Mouse (Mus musculus) testis, postnatal 10 days (tissue): Measurements from ENCODE around the gene Sema4d.

Experiments used
- DNase-seq: peaks from one replicate; pipeline ENCODE4 v3.0.0; 2021; ENCODE audit warnings: low spot score

The Sema4d gene

DNA sequence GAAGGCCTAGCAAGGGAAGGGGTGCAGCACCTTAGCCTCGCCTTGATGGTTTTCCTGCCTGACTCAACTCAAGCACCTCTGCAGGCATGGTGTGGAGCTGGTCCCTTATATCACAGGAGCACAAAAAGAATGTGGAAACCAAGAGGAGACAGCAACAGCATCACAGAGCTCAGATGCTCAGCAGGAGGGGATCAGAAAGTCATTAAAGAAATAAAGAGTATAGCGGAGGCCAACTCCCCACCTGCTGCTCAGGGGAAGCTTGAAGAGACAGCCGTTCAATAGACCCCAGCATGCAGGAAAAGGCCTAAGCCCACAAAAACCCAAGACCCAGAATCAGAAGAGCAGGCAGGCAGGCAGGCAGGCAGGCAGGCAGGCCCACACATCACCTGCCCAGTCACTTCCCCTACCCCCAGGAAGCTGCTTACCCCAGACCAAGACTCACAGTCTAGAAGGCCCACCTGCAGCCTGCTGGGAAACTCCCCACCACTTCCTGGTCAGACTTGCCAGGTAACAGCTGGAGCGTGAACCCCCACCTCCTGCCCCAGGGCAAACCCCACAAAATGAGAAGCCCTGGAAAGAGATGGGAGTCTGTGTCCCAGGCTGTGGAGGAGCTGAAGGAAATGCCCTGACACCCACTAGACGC lies 39.6 kb downstream of the Sema4d start:
- no peak for DNase-seq

DNA sequence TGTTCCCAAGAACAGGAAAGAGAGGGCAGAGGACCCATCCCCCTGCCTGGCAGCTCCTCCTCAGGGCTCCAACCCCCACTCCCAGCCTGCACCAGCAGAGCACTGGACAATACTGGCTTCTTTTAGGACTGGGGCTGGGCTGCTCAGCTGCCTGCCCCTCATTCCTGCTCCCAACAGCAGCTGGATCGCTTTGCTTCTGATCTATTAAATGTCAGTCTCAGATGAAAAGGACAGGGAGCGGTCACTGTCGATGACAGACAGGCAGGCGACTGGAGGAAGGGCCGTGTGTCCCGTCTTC lies 40.4 kb downstream of the Sema4d start:
- DNase-seq, result no peak

- DNase-seq, result no peak
Observed at GRCm38 (mm10) chr13:51752346-51753167, 41.0 kb downstream of the Sema4d start.

DNA sequence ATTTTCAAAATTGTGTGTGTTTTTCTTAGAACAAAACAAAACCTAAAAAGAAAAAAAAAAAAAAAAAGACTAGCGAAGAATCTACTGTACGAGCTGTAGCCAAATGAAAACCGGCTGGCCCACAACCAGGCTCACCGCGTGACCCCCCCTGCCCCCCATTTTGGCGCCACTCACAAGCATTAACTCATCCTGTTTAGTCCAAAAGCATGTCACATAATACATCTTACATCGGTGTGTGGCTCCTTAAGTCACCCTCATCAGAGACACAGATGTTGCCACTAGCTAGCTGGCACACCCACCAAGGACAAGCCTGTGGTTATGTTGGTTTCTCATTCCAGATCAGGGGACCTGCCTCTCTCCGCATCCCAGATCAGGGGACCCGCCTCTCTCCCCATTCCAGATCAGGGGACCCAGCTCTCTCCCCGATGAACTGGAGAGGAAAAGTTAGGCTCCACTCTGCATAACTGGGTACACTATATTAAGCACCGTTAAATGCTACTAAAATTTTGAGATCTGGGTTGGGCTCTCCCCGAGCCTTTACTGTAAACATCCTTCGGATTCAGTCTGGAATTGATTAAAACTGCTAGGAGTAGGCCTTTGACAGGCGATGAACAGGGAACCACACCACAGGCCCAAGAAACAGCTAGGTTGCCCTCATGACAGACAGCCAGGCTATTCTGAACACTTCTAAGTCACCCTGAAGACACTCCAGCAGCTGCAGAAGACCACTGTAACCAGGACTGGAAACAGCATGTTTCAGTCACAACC lies 43.8 kb downstream of the Sema4d start:
- DNase-seq, result no peak

DNA sequence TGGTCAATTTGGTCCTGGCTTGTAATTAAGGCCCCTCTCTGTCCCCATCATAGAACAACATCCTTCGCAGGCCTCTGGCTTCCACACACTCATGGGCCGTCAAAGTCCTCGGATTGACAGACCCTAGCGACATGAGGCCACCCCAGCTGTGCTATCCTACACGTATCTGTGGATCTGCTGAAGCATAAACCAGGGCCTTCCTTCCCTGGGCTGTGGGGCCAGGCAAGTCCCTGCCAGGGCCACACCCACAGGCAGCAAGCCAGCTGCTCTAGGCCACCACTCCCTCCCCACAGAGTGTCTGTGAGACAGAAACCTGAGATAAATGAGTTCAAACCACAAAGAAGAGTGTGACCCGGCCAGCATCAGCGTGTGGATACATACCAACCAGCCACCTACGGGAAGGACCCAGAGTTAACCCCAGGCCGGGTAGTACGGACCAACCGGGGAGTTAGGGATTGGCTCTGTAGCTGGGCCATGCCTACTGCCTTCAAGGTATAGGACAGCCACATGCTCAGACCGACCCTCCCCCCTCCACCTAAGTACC lies 45.5 kb downstream of the Sema4d start:
- peak; percentile 63 for DNase-seq

- no peak for DNase-seq
Observed at GRCm38 (mm10) chr13:51747069-51747468, 46.5 kb downstream of the Sema4d start.

- no peak for DNase-seq
Observed at GRCm38 (mm10) chr13:51745862-51746261, 47.7 kb downstream of the Sema4d start.

DNA sequence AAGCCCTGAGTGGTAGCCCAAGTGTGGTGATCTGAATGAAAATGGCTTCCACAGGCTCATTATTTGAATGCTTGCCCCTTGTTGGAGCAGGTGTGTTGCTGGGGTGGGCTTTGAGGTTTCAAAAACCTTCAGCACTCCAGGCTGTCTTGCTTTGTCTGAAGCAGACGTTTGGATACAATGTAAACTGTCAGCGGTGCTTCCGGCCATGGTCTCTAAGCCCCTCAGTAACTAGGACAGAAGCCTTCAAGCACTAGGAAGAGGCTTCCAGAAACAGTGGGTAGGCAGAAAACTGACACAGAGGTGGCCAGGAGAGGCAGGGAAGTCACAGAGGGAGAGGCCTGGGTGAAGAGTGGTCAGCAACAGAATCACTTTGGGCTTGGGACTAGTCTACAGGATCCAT lies 49.7 kb downstream of the Sema4d start:
- DNase-seq, result no peak

- DNase-seq, result no peak
Observed at GRCm38 (mm10) chr13:51742551-51743052, 50.9 kb downstream of the Sema4d start.

GRCm38 (mm10) chr13:51740776-51741175 lies 52.8 kb downstream of the Sema4d start:
- DNase-seq, result no peak

DNA sequence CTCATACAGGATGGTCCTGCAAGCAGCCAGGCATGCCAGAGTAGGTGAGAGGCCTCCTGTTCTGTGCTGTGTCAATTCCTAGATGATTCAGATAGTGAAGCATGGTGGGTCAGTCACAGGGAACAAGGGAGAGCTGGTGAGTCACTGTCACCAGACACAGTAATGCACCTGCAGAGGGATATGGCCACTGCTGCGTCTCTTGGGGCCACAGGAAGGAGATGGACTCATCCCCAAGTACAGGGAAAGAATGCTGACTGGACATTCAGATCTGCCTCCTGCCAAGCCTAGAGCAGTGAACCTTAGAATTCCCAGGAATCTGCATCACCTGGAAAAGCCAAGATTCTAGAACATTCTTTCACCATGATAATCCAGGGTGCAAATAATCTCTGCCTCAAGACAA lies 53.8 kb downstream of the Sema4d start:
- DNase-seq, result no peak

GRCm38 (mm10) chr13:51738531-51739117 lies 54.9 kb downstream of the Sema4d start:
- no peak for DNase-seq

- DNase-seq, result no peak
Observed at GRCm38 (mm10) chr13:51737949-51738513, 55.5 kb downstream of the Sema4d start.

DNA sequence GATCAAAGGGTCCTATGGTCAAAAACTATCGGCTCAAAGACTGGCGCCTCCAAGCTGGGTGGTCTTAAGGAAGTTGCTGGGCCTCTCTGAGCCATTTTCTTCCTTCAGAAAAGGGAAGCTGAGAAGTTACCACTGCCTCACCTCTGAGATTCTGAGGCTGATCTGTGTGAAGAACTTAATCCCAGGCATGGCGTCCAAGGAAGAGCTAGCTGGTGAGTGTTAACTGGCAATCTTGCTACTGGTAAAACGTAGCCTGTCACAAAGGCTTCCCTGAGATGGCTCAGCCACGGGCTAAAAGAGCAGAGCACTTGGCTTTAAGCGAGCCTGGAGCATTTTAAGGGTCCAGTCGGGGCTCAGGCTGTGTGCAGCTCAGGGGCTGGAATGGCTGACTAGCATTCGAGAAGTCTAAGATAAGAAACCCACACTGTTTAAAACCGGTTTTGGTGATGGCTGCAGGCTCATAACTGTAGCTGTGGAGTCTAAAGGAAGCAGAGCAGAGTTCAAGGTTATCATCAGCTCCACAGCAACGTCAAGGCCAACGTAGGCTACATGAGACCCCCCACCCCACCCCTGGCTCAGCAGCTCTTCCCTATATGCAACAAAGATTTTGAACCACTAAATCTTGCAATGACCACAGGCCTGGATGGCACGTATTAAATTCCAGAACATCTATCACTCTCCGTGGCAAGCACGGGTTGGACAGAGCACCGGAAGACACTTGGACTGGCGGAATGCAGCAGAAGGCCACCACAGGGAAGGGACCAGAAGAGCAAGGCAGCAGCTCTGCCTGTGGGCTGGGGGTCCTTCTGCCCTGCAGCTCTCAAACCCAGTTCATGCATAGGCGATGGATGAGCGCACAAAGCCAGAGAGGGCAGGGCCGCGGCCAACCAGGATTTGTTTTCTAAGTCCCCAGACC lies 56.3 kb downstream of the Sema4d start:
- no peak for DNase-seq

DNA sequence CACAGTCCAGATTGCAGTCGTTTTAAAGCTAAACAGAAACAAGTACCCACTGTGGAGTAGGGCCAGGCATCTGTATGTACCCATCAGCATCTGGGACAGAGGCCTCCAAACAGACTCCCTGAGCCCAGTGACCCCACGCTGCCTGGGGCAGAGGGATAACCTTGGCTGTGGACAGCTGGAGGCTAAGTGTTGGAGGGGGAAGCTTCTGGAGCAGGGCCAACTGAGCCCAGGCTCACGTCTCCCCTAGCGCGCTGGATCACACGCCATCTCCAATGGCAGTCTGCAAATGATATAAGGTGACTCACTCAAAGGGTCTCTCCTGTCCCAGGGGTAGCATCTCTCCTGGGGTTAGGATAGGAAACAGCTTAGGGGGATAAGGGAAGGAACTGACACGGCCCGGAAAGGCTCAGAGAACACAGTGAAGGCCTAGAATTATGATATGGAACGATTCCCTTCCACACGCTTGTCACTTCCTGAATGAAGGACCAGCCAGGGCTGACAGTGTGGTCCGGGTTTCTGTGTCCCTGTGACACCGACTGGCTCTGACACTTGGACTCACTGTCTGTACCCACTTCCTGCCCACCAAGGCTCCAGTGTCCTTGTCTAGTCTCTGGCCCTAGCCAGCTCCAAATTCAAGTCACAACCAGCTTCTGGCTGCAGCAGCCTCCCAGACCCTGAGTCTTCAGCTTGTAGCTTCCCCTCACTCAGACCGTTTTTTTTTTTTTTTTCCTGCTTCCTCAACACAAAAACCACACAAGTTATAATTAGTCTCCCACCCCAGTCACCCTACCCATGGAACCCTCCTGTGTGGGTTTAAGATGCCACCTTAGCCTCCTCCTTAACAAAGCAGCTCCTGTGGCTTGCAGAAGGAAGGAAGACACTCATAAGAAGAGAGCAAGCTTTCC lies 57.3 kb downstream of the Sema4d start:
- DNase-seq, result no peak

DNA sequence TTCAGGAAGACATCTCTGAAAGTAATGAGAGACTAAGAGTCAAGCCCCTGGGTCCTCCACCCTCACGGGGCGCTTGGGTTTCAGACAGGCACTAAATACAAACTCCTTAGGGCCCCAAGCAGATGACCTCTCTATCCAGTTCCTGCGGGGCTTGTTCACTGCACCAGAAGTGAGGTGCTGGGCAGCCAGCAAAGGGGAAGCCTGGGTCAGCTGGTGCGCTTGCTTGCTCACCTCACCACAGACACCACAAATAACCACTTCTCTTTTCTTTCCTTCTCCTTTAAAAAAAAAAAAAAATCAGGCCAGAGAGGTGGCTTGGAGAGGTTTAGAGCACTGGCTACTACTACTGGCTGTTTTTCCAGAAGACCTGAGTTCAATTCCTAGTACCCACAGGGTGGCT lies 59.0 kb downstream of the Sema4d start:
- DNase-seq, result no peak

- DNase-seq, result no peak
Observed at GRCm38 (mm10) chr13:51732097-51732664, 61.4 kb downstream of the Sema4d start.

DNA sequence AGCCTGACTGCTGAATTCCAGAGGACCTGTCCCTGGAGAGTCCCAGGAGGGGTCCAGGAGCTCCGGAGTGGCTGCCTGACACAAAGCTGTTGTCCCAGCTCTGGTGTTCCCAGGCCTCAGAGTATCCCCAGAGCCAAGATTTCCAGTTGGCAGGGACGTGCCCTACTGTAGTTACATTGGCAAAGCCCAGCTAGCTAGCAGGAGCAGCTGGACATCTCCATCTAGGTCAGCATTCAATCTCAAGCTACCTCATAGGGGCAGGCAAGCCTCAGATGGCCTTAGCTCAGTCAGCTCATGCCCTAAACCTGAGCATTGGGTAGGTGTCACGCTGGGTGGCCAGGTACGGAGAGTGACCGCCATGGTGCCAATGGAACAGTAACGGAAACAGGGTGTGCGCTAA lies 62.1 kb downstream of the Sema4d start:
- DNase-seq, result no peak

GRCm38 (mm10) chr13:51729887-51730361 lies 63.6 kb downstream of the Sema4d start:
- DNase-seq, result no peak
